Mouse (Mus musculus) cerebellum, adult 11-12 months (tissue): ENCODE results near the gene Dck.
A peak's percentile ranks its signal among the peaks of the same experiment; 100 is the strongest.

Experiments
- DNase-seq: peaks from one replicate; pipeline ENCODE4 v3.0.0; 2022

Gene Dck

DNA sequence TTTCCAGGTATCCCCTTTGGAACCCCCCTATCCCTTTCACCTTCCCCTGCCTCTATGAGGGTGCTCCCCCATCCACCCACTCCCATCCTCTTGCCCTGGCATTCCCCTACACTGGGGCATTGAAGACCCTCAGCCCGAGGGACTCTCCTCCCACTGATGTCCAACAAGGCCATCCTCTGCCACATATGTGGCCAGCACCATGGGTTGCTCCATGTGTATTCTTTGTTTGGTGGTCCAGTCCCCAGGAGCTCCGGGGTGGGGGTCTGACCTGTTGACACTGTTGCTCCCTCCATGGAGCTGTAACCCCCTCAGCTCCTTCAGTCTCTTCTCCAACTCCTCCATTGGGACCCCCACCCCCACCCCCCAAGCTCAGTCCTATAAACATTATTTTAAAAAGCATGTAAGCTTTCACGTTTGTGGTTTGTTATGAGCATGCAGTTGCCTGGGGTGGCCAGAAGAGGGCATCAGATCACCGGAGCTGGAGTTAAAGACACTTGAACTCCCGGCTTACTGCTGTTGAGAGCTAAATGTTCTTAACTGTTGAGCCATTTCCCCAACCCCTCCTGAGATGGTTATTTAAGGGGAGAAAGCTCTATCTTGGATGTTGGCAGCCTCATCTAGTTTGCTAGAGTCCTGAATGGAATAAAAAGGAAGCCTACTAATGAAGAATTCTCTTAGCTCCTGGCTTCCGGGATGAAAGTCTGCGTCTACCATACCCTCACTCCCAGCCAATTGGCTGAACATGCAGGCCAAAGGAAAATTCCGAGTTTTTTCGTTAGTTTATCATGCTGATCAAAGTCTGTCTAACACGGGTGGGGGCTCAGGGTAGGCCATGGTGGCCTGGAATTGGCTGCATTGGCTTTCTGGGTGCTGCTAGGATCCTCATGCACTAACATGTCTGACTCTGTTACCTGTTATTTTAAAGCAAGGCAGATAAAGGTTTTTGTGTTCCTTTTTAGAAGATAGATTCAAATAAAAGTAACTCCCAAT lies 26.8 kb downstream of the Dck start:
- DNase-seq: peak; percentile 59

DNA sequence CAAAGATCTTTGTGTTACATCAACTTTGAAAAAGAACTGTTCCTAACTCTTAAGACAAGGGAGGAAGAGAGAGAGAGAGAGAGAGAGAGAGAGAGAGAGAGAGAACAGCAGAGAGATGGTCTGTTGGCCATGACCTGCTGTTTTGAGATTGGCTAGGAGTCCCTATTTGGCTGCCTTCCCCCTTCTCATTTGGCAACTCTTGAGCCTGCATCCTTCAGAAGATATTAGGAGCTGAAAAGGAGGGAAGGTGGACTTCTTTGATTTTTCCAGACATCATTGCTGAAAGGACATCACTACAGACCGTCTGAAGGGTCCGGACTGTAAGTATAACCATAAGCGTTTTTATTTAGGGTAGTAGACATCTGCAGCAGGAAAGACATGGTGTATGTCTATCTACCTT lies 28.9 kb downstream of the Dck start:
- DNase-seq: peak; percentile 82

DNA sequence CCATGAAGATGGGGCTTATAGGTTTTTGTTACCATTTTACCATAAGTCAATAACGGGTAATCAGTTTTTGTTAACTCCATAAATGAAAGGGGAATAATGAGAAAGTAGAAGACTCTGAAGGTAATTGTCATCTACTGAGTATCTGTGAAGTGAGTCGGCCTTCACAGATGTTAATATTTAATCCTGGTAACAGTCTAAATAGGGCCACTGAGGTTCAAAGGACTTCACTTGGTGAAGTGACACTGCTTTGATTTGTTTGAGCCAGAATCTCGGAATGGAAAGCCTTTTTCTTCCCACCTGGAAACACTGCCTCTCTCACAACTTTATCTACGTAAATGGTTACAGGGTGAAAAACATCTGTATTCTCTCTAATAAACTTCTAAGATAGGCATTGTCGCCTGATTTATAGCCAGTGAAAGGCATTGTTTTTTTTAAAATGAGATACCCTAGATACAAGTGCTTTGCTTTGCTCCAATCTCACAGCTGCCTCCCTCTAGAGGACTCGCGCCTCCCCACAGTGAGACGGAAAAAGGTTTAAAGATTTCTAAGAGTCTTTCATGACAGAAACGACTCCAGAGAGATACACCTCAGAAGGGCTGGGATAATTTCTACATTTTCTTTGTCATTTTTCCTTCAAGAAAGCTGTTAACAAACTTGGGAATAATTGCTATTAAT lies 31.3 kb downstream of the Dck start:
- no peak for DNase-seq

DNA sequence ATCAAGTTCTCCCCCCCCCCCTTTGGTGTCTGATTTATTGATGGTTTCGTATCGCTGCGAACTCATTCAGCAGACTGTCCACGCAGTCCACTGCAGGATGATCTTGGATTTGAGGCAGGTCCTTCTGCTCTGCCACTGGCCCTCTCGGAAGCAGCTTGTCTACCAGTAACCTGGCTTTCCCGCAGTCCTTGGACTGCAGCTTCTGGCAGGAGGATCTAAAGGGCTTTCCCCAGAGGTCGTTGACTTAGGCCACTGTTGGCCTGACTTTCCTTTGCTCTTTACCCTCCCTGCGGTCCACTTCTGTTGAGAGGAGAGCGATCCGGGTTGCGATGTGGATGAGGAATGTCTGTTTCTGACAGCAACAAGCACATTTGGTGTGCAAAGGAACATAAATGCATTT lies 31.8 kb downstream of the Dck start:
- no peak for DNase-seq

DNA sequence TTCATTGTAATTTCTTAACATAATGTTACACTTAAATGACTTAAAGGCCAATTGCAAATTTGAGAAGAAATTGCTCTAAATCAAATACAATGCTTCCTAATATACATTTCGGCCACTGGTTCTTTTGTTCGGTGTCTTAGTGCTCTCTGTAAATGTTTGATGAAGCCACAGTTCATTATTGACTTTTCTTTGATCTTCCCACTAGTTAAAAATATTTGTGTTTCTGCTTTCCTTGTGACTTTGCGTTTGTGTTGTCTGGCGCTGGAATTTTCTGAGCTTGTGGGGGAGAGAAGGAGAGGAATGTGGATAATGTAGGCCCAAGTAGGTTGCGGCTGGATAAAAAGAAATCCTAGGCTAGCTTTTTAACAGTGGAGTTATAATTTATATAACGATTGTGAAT lies 32.3 kb downstream of the Dck start:
- no peak for DNase-seq

DNA sequence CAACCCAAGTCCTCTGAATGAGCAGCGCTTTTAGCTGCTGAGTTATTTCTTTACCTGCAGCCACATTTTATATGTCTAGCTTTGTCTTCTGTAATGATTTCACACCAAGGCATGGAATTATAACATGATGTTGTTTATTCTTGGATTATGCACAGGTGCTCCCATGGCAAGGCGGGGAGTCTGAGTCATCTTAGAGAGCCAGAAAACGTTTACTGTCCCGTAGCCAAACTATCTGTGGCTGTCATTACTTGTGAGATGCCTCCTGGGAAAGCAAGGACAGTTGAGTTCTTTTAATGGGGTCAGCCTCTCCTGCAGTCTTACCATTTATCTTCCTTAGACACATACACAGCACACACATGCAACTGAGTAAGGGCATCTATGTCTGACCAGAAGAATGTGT lies 40.8 kb downstream of the Dck start:
- DNase-seq: no peak

DNA sequence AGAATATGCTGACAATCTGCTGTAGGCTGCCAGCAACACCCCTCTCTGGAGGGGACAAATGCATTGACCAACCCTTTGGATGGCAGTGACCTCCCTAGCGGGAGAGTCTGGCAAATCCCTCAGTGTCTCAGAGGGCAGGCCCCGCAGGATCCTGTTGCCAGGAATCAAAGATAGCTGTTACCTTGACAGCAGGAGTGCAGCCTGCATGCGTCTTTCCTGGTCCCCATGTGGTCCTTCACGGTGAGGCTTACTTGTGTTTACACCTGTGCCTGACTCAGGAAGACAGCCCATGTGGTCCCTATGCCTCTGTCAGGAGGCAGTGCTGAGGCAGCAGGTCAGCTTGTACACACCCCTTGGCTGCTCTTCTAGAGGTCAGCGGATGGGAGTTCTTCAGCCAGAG lies 41.5 kb downstream of the Dck start:
- DNase-seq: peak; percentile 72

DNA sequence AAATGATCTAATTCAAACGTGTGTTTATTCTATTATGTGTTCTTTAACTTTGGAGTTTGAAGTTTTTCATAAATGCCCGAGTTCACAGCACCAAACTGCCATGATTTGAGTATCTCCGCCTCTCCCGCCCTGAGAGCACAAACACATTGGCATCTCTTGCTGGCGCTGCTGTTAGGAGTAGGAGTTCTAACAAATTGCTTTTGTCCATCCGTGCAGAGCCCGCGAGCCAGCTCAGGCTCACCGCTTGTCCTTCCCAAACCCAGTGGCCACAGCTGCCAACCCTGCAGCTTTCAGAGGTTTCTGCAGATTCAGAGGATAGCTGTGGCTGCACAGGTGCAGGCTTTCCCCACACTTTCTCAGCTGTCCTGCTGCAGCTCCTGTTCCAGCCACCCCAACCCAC lies 42.5 kb downstream of the Dck start:
- no peak for DNase-seq

DNA sequence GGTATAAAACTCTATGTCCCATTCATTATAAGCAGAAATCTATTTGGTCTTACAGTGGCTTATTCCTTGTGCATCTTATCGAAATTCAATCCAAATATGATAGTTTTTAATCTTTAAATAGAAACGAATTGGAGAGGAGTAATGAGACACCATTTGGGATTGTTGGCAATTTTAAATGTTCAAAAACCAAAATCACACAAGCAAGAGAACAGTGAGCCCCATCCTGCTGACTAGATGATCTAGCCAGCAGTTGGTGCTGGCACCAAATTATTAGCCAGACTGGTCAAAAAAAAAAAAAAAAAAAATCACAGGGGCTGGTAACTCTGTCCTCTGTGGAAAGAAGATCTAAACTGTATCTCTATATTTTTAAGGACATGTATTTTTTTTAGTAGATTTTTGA lies 48.4 kb downstream of the Dck start:
- DNase-seq: peak; percentile 72

DNA sequence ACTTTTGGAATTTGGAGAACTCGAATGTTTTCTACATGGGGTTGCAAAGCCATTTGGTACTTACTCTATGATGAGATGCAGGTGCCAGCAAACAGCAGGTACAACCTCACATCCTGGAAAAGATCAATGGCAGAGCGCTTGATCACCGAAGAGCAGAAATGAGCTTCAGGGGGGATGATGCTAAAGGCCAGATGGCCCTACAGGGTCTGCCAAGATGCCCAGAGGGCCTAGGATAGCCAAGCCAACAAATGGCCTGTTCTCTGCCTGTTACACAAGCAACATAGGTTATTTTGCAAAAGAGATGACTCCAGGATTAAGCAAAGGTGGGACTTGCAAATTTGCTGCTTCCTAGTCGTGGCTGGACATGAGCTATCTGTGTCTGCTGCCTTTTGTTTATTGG lies 49.8 kb downstream of the Dck start:
- DNase-seq: peak; percentile 97

DNA sequence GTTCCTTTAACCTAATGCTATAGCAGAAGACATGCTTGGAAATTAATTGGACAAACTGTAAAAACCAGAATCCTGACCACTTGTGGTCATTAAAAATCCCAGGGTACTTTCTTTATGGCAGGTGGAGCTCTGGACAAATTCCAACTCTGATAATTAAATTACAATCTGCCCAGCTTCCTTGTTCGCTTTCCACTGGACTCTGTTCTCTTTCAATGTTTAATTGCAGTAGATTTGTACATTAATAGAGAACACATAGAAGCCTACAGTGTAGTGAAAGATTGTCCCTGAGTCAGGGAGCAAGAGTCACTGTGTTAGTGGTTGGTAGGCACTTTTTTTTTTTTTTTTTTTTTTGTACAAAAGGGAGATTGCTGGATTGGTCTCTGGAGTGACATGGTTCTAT lies 56.7 kb downstream of the Dck start:
- DNase-seq: no peak

DNA sequence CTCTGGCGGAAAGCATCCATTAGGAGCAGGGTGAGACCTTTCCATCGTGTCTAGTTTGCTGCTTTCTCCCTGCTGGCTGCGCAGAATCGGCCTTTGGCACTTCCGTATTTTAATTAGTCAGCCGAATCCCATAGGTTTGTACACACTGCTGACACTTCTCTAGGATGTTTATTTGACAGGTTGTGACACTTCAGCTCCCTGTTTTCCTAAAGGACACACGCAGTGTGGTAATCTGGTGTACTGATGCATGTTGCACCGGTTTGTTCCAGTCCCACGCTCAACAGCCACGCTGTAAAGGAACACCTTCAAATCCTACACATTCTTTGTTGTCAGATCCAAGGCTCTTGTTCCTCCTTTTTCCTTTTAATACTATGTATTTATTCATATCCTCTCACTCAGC lies 60.0 kb downstream of the Dck start:
- no peak for DNase-seq

DNA sequence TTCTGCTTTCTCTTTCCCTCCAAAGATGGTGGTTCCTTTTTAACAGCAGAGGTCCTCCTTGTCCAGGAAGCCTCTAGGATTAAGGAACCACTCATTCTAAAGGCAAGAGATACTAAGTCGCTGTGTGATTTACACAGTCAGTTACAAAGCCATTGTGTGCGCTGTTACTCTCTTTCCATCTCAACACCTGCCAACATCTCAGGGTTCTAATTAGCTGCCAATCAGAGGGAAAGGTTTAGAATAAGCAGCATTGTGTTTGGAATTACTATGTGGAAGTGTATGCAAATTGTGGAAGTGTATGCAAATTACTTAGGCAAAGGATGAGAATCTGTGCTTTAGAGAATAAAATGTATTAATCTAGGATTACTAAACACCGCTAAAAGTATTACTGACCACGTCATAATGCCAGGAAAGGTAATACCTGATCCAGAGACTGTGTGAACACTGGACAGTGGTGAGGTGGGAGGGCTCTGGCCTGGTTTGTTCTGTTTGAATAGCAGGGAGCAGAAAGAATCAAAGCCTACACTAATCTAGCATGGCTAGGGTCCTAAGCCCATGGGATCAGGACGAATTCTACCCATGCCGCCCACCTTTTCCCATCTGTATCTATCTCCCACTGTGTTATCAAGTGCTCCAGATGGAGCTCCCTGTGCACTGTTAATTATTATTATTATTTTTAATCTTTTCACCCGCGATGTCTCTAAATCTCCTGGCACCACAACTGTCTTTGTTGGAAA lies 65.2 kb downstream of the Dck start:
- no peak for DNase-seq

DNA sequence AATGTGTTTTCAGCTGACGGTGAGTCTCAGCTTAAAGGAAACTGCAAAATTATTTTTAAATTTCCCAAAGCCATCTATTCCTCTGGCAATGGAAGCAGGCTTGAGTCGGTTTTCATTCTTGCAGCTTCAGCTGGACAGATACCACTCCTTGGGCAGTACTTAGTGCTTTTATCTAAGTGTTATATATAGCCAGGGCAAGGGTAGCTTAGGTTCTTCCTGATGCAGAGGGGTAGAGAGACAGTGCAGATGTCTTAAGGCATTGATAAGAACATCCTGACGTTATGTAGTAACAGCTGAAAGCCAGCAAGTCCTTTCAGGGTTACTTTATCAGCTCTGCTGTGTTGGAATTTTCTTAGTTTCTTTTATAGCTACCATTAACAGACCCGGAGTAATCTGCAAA lies 66.1 kb downstream of the Dck start:
- no peak for DNase-seq

DNA sequence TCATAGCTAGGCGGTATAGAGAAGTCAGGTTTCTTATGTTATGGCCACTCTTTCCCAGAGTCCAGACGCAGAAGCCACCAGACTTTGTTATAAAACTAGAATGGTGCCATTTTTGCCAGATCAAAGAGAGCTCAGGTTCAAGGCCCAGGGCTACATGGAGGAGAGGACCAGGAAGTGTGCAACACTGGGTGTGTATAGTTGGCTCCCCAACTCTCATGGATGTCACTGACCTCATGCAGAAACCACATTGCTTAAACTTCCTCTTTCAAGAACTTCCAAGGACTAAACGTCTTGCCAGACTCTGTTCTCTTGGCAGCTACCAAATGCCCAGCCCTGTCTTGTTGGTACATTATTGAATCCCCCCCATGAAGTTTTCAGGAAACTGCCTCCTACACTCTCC lies 67.1 kb downstream of the Dck start:
- DNase-seq: no peak
